Mouse (Mus musculus) intestine, postnatal 0 days (tissue): Measurements from ENCODE around the gene D330020A13Rik. TPM values are rescaled to one million over a fixed set of nuclear protein-coding genes. Genes with fewer than 3 reads are reported as not detected.
"Not testable (repeated sequence)": the region's sequence is repeated elsewhere in the genome, so short reads cannot be mapped to it uniquely, and the experiment has no call there.

Experiments
- ATAC-seq: fragments of 200-750 bp; cut with Nextera tagmentation; 2 replicates; pipeline ENCODE4 v1.8.0; 2017; ENCODE audit warnings: mild to moderate bottlenecking, moderate TSS enrichment, moderate library complexity
- H3K27ac ChIP-seq: fragments of 300-500 bp; sonication (generic); 2 replicates; pipeline ENCODE4 v1.5.1; 2014; ENCODE audit warnings: mild to moderate bottlenecking, low read depth, low read length, moderate library complexity
- H3K27me3 ChIP-seq: fragments of 300-500 bp; sonication (generic); replicated peaks from 2 replicates; pipeline ENCODE4 v1.6.1; 2014; ENCODE audit warnings: low read length, mixed read lengths; ENCODE audit not compliant: control insufficient read depth, insufficient read depth
- H3K36me3 ChIP-seq: fragments of 300-500 bp; sonication (generic); 2 replicates; pipeline ENCODE4 v1.6.1; 2014; ENCODE audit warnings: mild to moderate bottlenecking, moderate library complexity; ENCODE audit not compliant: control insufficient read depth, insufficient read depth
- H3K4me1 ChIP-seq: fragments of 300-500 bp; sonication (generic); replicated peaks from 2 replicates; pipeline ENCODE4 v1.6.1; 2014; ENCODE audit warnings: antibody characterized with exemption, low read length, mixed read lengths; ENCODE audit not compliant: control insufficient read depth, insufficient read depth
- H3K4me2 ChIP-seq: fragments of 300-500 bp; sonication (generic); replicated peaks from 2 replicates; pipeline ENCODE4 v1.6.1; 2014; ENCODE audit warnings: low read depth, mild to moderate bottlenecking, moderate library complexity
- H3K4me3 ChIP-seq: fragments of 300-500 bp; sonication (generic); 2 replicates; pipeline ENCODE4 v1.5.1; 2014; ENCODE audit warnings: low read depth, low read length
- H3K9ac ChIP-seq: fragments of 300-500 bp; sonication (generic); 2 replicates; pipeline ENCODE4 v1.6.1; 2014; ENCODE audit warnings: mild to moderate bottlenecking, low read depth, low read length
- H3K9me3 ChIP-seq: fragments of 300-500 bp; sonication (generic); 2 replicates; pipeline ENCODE4 v1.6.1; 2016; ENCODE audit warnings: mixed run types; ENCODE audit not compliant: control insufficient read depth
- CTCF ChIP-seq: sonication (generic); IDR thresholded peaks from 2 replicates; pipeline ENCODE4 v1.5.1; 2016; ENCODE audit warnings: low read depth, mild to moderate bottlenecking, control low read depth, antibody characterized with exemption, moderate library complexity
- WGBS: fragments of 180-500 bp; shearing (Covaris S2); extraction: QIAGEN DNeasy Blood & Tissue Kit; methylation state at CpG from one replicate; pipeline ENCODE4 v1.1.7; 2014; 5-methylcytosine and 5-hydroxymethylcytosine counted together
- polyA plus RNA-seq: library from polyadenylated mRNA; unstranded; fragments of >200 nt; fragmentation: Nextera tagmentation; extraction: Ambion mirVana; gene quantifications from 2 replicates; pipeline ENCODE4 v1.2.1, GENCODE M21; 2015

The D330020A13Rik gene
- polyA plus RNA-seq, 1 experiment from 2014 or later: 0.18 TPM

- Histone ChIP-seq H3K27me3 (no peaks in the 10 kb centered on the region), H3K4me1 (no peaks in the 10 kb centered on the region), H3K9me3 (no peaks in the 10 kb centered on the region), H3K36me3 (no peaks in the 10 kb centered on the region), H3K4me2 (no peak overlapping the region), H3K9ac (no peak overlapping the region), H3K4me3 (no peak overlapping the region), H3K27ac (no peak overlapping the region)
- 75% methylated on average over 4 of the region's 4 CpGs for whole genome bisulfite sequencing
- ATAC-seq: no peak
- no peak for TF ChIP-seq CTCF
Measured at GRCm38 (mm10) chr6:120289430-120289829, 4.7 kb upstream of the D330020A13Rik start.

- ATAC-seq: no peak
- H3K36me3 ChIP-seq: no peaks in the 10 kb centered on the region
- no peaks in the 10 kb centered on the region for H3K9me3 ChIP-seq
- no peak overlapping the region for H3K9ac ChIP-seq
- H3K27me3 ChIP-seq: no peaks in the 10 kb centered on the region
- H3K27ac ChIP-seq: no peak overlapping the region
- no peak for TF ChIP-seq CTCF
- 83% methylated on average over 7 of the region's 7 CpGs for WGBS
- no peak overlapping the region for H3K4me3 ChIP-seq
- no peak overlapping the region for H3K4me2 ChIP-seq
- H3K4me1 ChIP-seq: no peaks in the 10 kb centered on the region
Measured at GRCm38 (mm10) chr6:120291396-120292009, 2.7 kb upstream of the D330020A13Rik start.

- peak overlapping the region; percentile 98 for H3K4me2 ChIP-seq
- H3K36me3 ChIP-seq: no peaks in the 10 kb centered on the region
- H3K27ac ChIP-seq: no peak overlapping the region
- peak overlapping the region; percentile 71 for H3K4me3 ChIP-seq
- no peaks in the 10 kb centered on the region for H3K27me3 ChIP-seq
- TF ChIP-seq CTCF: no peak
- H3K9me3 ChIP-seq: no peaks in the 10 kb centered on the region
- no peaks in the 10 kb centered on the region for H3K4me1 ChIP-seq
- peak overlapping the region; percentile 59 for H3K9ac ChIP-seq
- WGBS: 1% methylated on average over 16 of the region's 16 CpGs
- peak; percentile 87 for ATAC-seq
Measured at GRCm38 (mm10) chr6:120294785-120295133, 595 bp downstream of the D330020A13Rik start.

GRCm38 (mm10) chr6:120296589-120296988, 2.4 kb downstream of the D330020A13Rik start:
- peak; percentile 42 for TF ChIP-seq CTCF
- not testable (repeated sequence) for H3K4me2 ChIP-seq, H3K4me1 ChIP-seq, H3K36me3 ChIP-seq, H3K9me3 ChIP-seq, H3K27me3 ChIP-seq, ATAC-seq, H3K27ac ChIP-seq, H3K4me3 ChIP-seq, H3K9ac ChIP-seq
- 94% methylated on average over 2 of the region's 2 CpGs for WGBS

GRCm38 (mm10) chr6:120301137-120301536, 7.0 kb downstream of the D330020A13Rik start:
- peak; percentile 84 for TF ChIP-seq CTCF
- Histone ChIP-seq H3K4me2 (no peak overlapping the region), H3K9me3 (no peaks in the 10 kb centered on the region), H3K27ac (no peak overlapping the region), H3K9ac (no peak overlapping the region), H3K4me1 (no peaks in the 10 kb centered on the region), H3K36me3 (no peaks in the 10 kb centered on the region), H3K27me3 (no peaks in the 10 kb centered on the region), H3K4me3 (no peak overlapping the region)
- peak; percentile 51; the same call in 1 of the 2 replicates for ATAC-seq
- 13% methylated on average over 6 of the region's 6 CpGs for WGBS

- 26% methylated on average over 16 of the region's 16 CpGs for WGBS
- no peaks in the 10 kb centered on the region for H3K9me3 ChIP-seq
- no peak overlapping the region for H3K4me3 ChIP-seq
- H3K9ac ChIP-seq: no peak overlapping the region
- H3K4me2 ChIP-seq: no peak overlapping the region
- H3K27me3 ChIP-seq: no peaks in the 10 kb centered on the region
- no peak overlapping the region for H3K27ac ChIP-seq
- TF ChIP-seq CTCF: peak; percentile 57
- H3K4me1 ChIP-seq: no peaks in the 10 kb centered on the region
- H3K36me3 ChIP-seq: no peaks in the 10 kb centered on the region
- ATAC-seq: no peak
Measured at GRCm38 (mm10) chr6:120302755-120303316, 8.7 kb downstream of the D330020A13Rik start.
